Mouse (Mus musculus): ENCODE measurements around the gene Myl7.
"Not testable (repeated sequence)": the region's sequence is repeated elsewhere in the genome, so short reads cannot be mapped to it uniquely, and the experiment has no call there.

Gene Myl7

GRCm38 (mm10) chr11:5898531-5898930, at the start of gene Myl7:
Gene Myl7, minus strand, starts transcription at chr11:5898782.
- DNase-seq, result no peak

- DNase-seq, result no peak
These were observed 49.2 kb upstream of the Myl7 start for GRCm38 (mm10) chr11:5947796-5948195.

- DNase-seq, result no peak
These were observed 46.5 kb upstream of the Myl7 start for GRCm38 (mm10) chr11:5945096-5945495.

GRCm38 (mm10) chr11:5942966-5943365, 44.4 kb upstream of the Myl7 start:
- no peak for DNase-seq

- DNase-seq, result not testable (repeated sequence)
These were observed 35.9 kb upstream of the Myl7 start for GRCm38 (mm10) chr11:5934531-5934930.

- DNase-seq, result not testable (repeated sequence)
These were observed 33.4 kb upstream of the Myl7 start for GRCm38 (mm10) chr11:5931947-5932346.

GRCm38 (mm10) chr11:5930578-5930977, 32.0 kb upstream of the Myl7 start:
- no peak for DNase-seq

- DNase-seq, result no peak
These were observed 28.2 kb upstream of the Myl7 start for GRCm38 (mm10) chr11:5926696-5927220.

- no peak for DNase-seq
These were observed 26.1 kb upstream of the Myl7 start for GRCm38 (mm10) chr11:5924699-5925098.

GRCm38 (mm10) chr11:5920323-5920960, 21.9 kb upstream of the Myl7 start:
- no peak for DNase-seq

GRCm38 (mm10) chr11:5919606-5920005, 21.0 kb upstream of the Myl7 start:
- no peak for DNase-seq

GRCm38 (mm10) chr11:5918111-5918510, 19.5 kb upstream of the Myl7 start:
- DNase-seq, result no peak

- peak; percentile 64 for DNase-seq
These were observed 17.6 kb upstream of the Myl7 start for GRCm38 (mm10) chr11:5916178-5916548.

GRCm38 (mm10) chr11:5915429-5916177, 17.0 kb upstream of the Myl7 start:
- DNase-seq, result peak; percentile 70

GRCm38 (mm10) chr11:5914940-5915339, 16.4 kb upstream of the Myl7 start:
- DNase-seq, result no peak

GRCm38 (mm10) chr11:5913936-5914335, 15.4 kb upstream of the Myl7 start:
- no peak for DNase-seq

GRCm38 (mm10) chr11:5913256-5913655, 14.7 kb upstream of the Myl7 start:
- peak; percentile 42 for DNase-seq

- DNase-seq, result peak; percentile 85
These were observed 14.1 kb upstream of the Myl7 start for GRCm38 (mm10) chr11:5912635-5913034.

GRCm38 (mm10) chr11:5908642-5909041, 10.1 kb upstream of the Myl7 start:
- no peak for DNase-seq

GRCm38 (mm10) chr11:5907096-5907495, 8.5 kb upstream of the Myl7 start:
- no peak for DNase-seq

- DNase-seq, result no peak
These were observed 7.4 kb upstream of the Myl7 start for GRCm38 (mm10) chr11:5905778-5906518.

- peak; percentile 1 for DNase-seq
These were observed 6.3 kb upstream of the Myl7 start for GRCm38 (mm10) chr11:5904871-5905270.

- no peak for DNase-seq
These were observed 5.8 kb upstream of the Myl7 start for GRCm38 (mm10) chr11:5904357-5904756.

GRCm38 (mm10) chr11:5903844-5904243, 5.3 kb upstream of the Myl7 start:
- no peak for DNase-seq
